Mouse (Mus musculus) midbrain, embryonic 10.5 days (tissue): ENCODE measurements around the gene Grtp1. TPM values are rescaled to one million over a fixed set of nuclear protein-coding genes. Genes with fewer than 3 reads are reported as not detected.

ENCODE experiments used
- DNase-seq: peaks from one replicate; pipeline ENCODE4 v3.0.0-alpha.2; 2017; ENCODE audit warnings: low spot score
- H3K27ac ChIP-seq: fragments of 300-500 bp; sonication (generic); replicated peaks from 2 replicates; pipeline ENCODE4 v1.5.1; 2016; ENCODE audit warnings: mild to moderate bottlenecking
- H3K27me3 ChIP-seq: fragments of 300-500 bp; sonication (generic); 2 replicates; pipeline ENCODE4 v1.6.1; 2016; ENCODE audit warnings: low read depth, mild to moderate bottlenecking; ENCODE audit not compliant: poor library complexity, severe bottlenecking
- H3K36me3 ChIP-seq: fragments of 300-500 bp; sonication (generic); 2 replicates; pipeline ENCODE4 v1.6.1; 2016; ENCODE audit warnings: mild to moderate bottlenecking, moderate library complexity
- H3K4me1 ChIP-seq: fragments of 300-500 bp; sonication (generic); 2 replicates; pipeline ENCODE4 v1.6.1; 2016
- H3K4me3 ChIP-seq: fragments of 300-500 bp; sonication (generic); 2 replicates; pipeline ENCODE4 v1.5.1; 2016; ENCODE audit warnings: mild to moderate bottlenecking, moderate library complexity
- H3K9me3 ChIP-seq: fragments of 300-500 bp; sonication (generic); replicated peaks from 2 replicates; pipeline ENCODE4 v1.6.1; 2016; ENCODE audit warnings: mild to moderate bottlenecking
- WGBS: fragments of 180-500 bp; shearing (Covaris S2); methylation state at CpG from one replicate; pipeline ENCODE4 v1.1.7; 2016; 5-methylcytosine and 5-hydroxymethylcytosine counted together
- polyA plus RNA-seq: library from polyadenylated mRNA; unstranded; fragments of >200 nt; fragmentation: Nextera tagmentation; extraction: Ambion mirVana; gene quantifications from 2 replicates; pipeline ENCODE4 v1.2.1, GENCODE M21; 2016

Grtp1 gene
- polyA plus RNA-seq, 1 experiment from 2014 or later: 22.3 TPM

- H3K4me3 ChIP-seq: peak overlapping the region; percentile 95
- H3K27ac ChIP-seq: peak overlapping the region; percentile 33; the same call in 1 of the 2 replicates
- peaks cover 53% of the 10 kb centered on the region for H3K27me3 ChIP-seq
- peaks cover 22% of the 10 kb centered on the region for H3K4me1 ChIP-seq
- 2% methylated on average over 18 of the region's 18 CpGs for WGBS
- DNase-seq: peak; percentile 30
- no peaks in the 10 kb centered on the region for H3K36me3 ChIP-seq
- H3K9me3 ChIP-seq: no peaks in the 10 kb centered on the region
These were observed 554 bp upstream of the Grtp1 start for GRCm38 (mm10) chr8:13201013-13201334.

- 23% methylated on average over 14 of the region's 14 CpGs for WGBS
- Histone ChIP-seq H3K4me3 (peak overlapping the region; percentile 95), H3K36me3 (no peaks in the 10 kb centered on the region), H3K27me3 (peaks cover 53% of the 10 kb centered on the region), H3K4me1 (peaks cover 28% of the 10 kb centered on the region), H3K9me3 (no peaks in the 10 kb centered on the region), H3K27ac (peak overlapping the region; percentile 84; the same call in 1 of the 2 replicates)
- no peak for DNase-seq
These were observed 897 bp downstream of the Grtp1 start for GRCm38 (mm10) chr8:13199385-13200061.

GRCm38 (mm10) chr8:13197493-13197892 lies 2.9 kb downstream of the Grtp1 start:
- H3K27me3 ChIP-seq: peaks cover 41% of the 10 kb centered on the region
- 87% methylated on average over 5 of the region's 5 CpGs for WGBS
- 0 out of 2 replicates have a peak, but pooled peaks cover 3% of the 10 kb centered on the region for H3K36me3 ChIP-seq
- no peak overlapping the region for H3K4me3 ChIP-seq
- H3K4me1 ChIP-seq: peaks cover 33% of the 10 kb centered on the region
- H3K9me3 ChIP-seq: no peaks in the 10 kb centered on the region
- no peak for DNase-seq
- no peak overlapping the region for H3K27ac ChIP-seq

- H3K4me3 ChIP-seq: no peak overlapping the region; the same call in 1 of the 2 replicates
- 27% methylated on average over 10 of the region's 10 CpGs for WGBS
- peaks cover 9% of the 10 kb centered on the region; the same call in 1 of the 2 replicates for H3K36me3 ChIP-seq
- peak; percentile 21 for DNase-seq
- peak overlapping the region; percentile 14 for H3K27ac ChIP-seq
- peaks cover 15% of the 10 kb centered on the region for H3K27me3 ChIP-seq
- H3K4me1 ChIP-seq: peaks cover 16% of the 10 kb centered on the region
- H3K9me3 ChIP-seq: no peaks in the 10 kb centered on the region
These were observed 5.6 kb downstream of the Grtp1 start for GRCm38 (mm10) chr8:13194818-13195217.

- Histone ChIP-seq H3K9me3 (no peaks in the 10 kb centered on the region), H3K4me1 (peaks cover 11% of the 10 kb centered on the region), H3K27me3 (no peaks in the 10 kb centered on the region), H3K4me3 (no peak overlapping the region), H3K36me3 (peaks cover 34% of the 10 kb centered on the region), H3K27ac (no peak overlapping the region)
- DNase-seq: no peak
- WGBS: 91% methylated on average over 8 of the region's 8 CpGs
These were observed 10.2 kb downstream of the Grtp1 start for GRCm38 (mm10) chr8:13190235-13190634.

- Histone ChIP-seq H3K27me3 (no peaks in the 10 kb centered on the region), H3K9me3 (no peaks in the 10 kb centered on the region), H3K27ac (no peak overlapping the region), H3K4me3 (no peak overlapping the region), H3K36me3 (peaks cover 45% of the 10 kb centered on the region), H3K4me1 (no peaks in the 10 kb centered on the region)
- 97% methylated on average over 1 of the region's 1 CpGs for WGBS
- no peak for DNase-seq
These were observed 11.6 kb downstream of the Grtp1 start for GRCm38 (mm10) chr8:13188857-13189256.

GRCm38 (mm10) chr8:13188052-13188555 lies 12.3 kb downstream of the Grtp1 start:
- Histone ChIP-seq H3K36me3 (peaks cover 49% of the 10 kb centered on the region), H3K27ac (no peak overlapping the region), H3K4me3 (no peak overlapping the region), H3K9me3 (no peaks in the 10 kb centered on the region), H3K4me1 (no peaks in the 10 kb centered on the region), H3K27me3 (no peaks in the 10 kb centered on the region)
- no peak for DNase-seq
- 89% methylated on average over 13 of the region's 13 CpGs for WGBS

GRCm38 (mm10) chr8:13187638-13188037 lies 12.8 kb downstream of the Grtp1 start:
- no peak for DNase-seq
- no peaks in the 10 kb centered on the region for H3K27me3 ChIP-seq
- no peak overlapping the region for H3K27ac ChIP-seq
- peaks cover 51% of the 10 kb centered on the region for H3K36me3 ChIP-seq
- WGBS: 65% methylated on average over 7 of the region's 7 CpGs
- no peak overlapping the region for H3K4me3 ChIP-seq
- H3K4me1 ChIP-seq: no peaks in the 10 kb centered on the region
- no peaks in the 10 kb centered on the region for H3K9me3 ChIP-seq

GRCm38 (mm10) chr8:13187229-13187628 lies 13.2 kb downstream of the Grtp1 start:
- H3K4me3 ChIP-seq: no peak overlapping the region
- peaks cover 54% of the 10 kb centered on the region for H3K36me3 ChIP-seq
- H3K27me3 ChIP-seq: no peaks in the 10 kb centered on the region
- H3K9me3 ChIP-seq: no peaks in the 10 kb centered on the region
- 83% methylated on average over 9 of the region's 9 CpGs for WGBS
- DNase-seq: no peak
- H3K4me1 ChIP-seq: no peaks in the 10 kb centered on the region
- no peak overlapping the region for H3K27ac ChIP-seq

GRCm38 (mm10) chr8:13186819-13187218 lies 13.6 kb downstream of the Grtp1 start:
- Histone ChIP-seq H3K27me3 (no peaks in the 10 kb centered on the region), H3K36me3 (peaks cover 55% of the 10 kb centered on the region), H3K27ac (no peak overlapping the region), H3K4me1 (no peaks in the 10 kb centered on the region), H3K4me3 (no peak overlapping the region), H3K9me3 (no peaks in the 10 kb centered on the region)
- DNase-seq: no peak
- WGBS: 88% methylated on average over 8 of the region's 8 CpGs

GRCm38 (mm10) chr8:13181691-13181976 lies 18.8 kb downstream of the Grtp1 start:
- Histone ChIP-seq H3K27ac (no peak overlapping the region), H3K4me3 (no peak overlapping the region), H3K27me3 (no peaks in the 10 kb centered on the region), H3K36me3 (peaks cover 64% of the 10 kb centered on the region), H3K9me3 (no peaks in the 10 kb centered on the region), H3K4me1 (no peaks in the 10 kb centered on the region)
- no peak for DNase-seq
- WGBS: 47% methylated on average over 2 of the region's 2 CpGs

GRCm38 (mm10) chr8:13180911-13181690 lies 19.3 kb downstream of the Grtp1 start:
- Histone ChIP-seq H3K27ac (no peak overlapping the region), H3K9me3 (no peaks in the 10 kb centered on the region), H3K4me3 (no peak overlapping the region), H3K36me3 (peaks cover 67% of the 10 kb centered on the region), H3K4me1 (no peaks in the 10 kb centered on the region), H3K27me3 (no peaks in the 10 kb centered on the region)
- DNase-seq: no peak
- 82% methylated on average over 18 of the region's 18 CpGs for WGBS

- DNase-seq: no peak
- H3K36me3 ChIP-seq: peaks cover 67% of the 10 kb centered on the region
- no peaks in the 10 kb centered on the region for H3K4me1 ChIP-seq
- WGBS: 87% methylated on average over 9 of the region's 9 CpGs
- no peaks in the 10 kb centered on the region for H3K27me3 ChIP-seq
- H3K4me3 ChIP-seq: no peak overlapping the region
- no peaks in the 10 kb centered on the region for H3K9me3 ChIP-seq
- H3K27ac ChIP-seq: no peak overlapping the region
These were observed 20.0 kb downstream of the Grtp1 start for GRCm38 (mm10) chr8:13180408-13180807.
